Mouse (Mus musculus) C2C12 (cell line): ENCODE measurements around the gene Sema3a. TPM values are rescaled to one million over a fixed set of nuclear protein-coding genes. Genes with fewer than 3 reads are reported as not detected.
A peak's percentile ranks its signal among the peaks of the same experiment; 100 is the strongest.

Experiments used
- H3K27me3 ChIP-seq: one replicate; pipeline ENCODE4 v1.6.1; 2011; ENCODE audit not compliant: control insufficient read depth, insufficient read depth, insufficient read length
- H3K36me3 ChIP-seq: one replicate; pipeline ENCODE4 v1.6.1; 2011; ENCODE audit not compliant: control insufficient read depth, insufficient read depth
- H3K4me3 ChIP-seq: one replicate; pipeline ENCODE4 v1.5.1; 2011; ENCODE audit warnings: mild to moderate bottlenecking, control low read depth; ENCODE audit not compliant: poor library complexity, insufficient read depth, severe bottlenecking
- H3K79me2 ChIP-seq: one replicate; pipeline ENCODE4 v1.6.1; 2011; ENCODE audit not compliant: control insufficient read depth, insufficient read depth
- H3K79me3 ChIP-seq: one replicate; pipeline ENCODE4 v1.6.1; 2011; ENCODE audit warnings: low read depth, control low read depth
- H3ac ChIP-seq: one replicate; pipeline ENCODE3; 2011; ENCODE audit warnings: low read depth; ENCODE audit not compliant: control insufficient read depth, insufficient read length
- CEBPB ChIP-seq: IDR thresholded peaks from one replicate; pipeline ENCODE4 v1.6.1; 2011; ENCODE audit warnings: low read depth, mild to moderate bottlenecking, control low read depth, moderate library complexity
- CTCF ChIP-seq: IDR thresholded peaks from one replicate; pipeline ENCODE4 v1.5.1; 2011; ENCODE audit not compliant: control insufficient read depth, insufficient read depth, insufficient read length
- FOSL1 ChIP-seq: IDR thresholded peaks from one replicate; pipeline ENCODE4 v1.8.0; 2011; ENCODE audit warnings: mild to moderate bottlenecking, low read length; ENCODE audit not compliant: poor library complexity, insufficient read depth, severe bottlenecking
- MAX ChIP-seq: IDR thresholded peaks from one replicate; pipeline ENCODE4 v1.6.1; 2011; ENCODE audit warnings: mild to moderate bottlenecking, control low read depth
- MYOD1 ChIP-seq: IDR thresholded peaks from one replicate; pipeline ENCODE4 v1.6.1; 2011; ENCODE audit warnings: low read depth; ENCODE audit not compliant: control insufficient read depth, insufficient read length
- MYOG ChIP-seq: IDR thresholded peaks from one replicate; pipeline ENCODE4 v1.6.1; 2011; ENCODE audit not compliant: control insufficient read depth, insufficient read length; ENCODE audit errors: extremely low read depth
- USF1 ChIP-seq: IDR thresholded peaks from one replicate; pipeline ENCODE4 v1.6.1; 2011; ENCODE audit warnings: low read depth, mild to moderate bottlenecking, control low read depth, moderate library complexity
- long read RNA-seq, 2 experiments: library from polyadenylated mRNA; unstranded; transcript quantifications; one replicate each; pipeline ENCODE4 v2.0.0; 2019 to 2020
- polyA plus RNA-seq: library from polyadenylated mRNA; unstranded; fragments of >200 nt; fragmentation: generic; extraction: Trizol; gene quantifications from one replicate; pipeline ENCODE4 v1.2.1, GENCODE M21; 2012; ENCODE audit warnings: missing spikeins

Gene Sema3a
- polyA plus RNA-seq = 11.1 TPM
- long read RNA-seq, experiment 1, full-length matches to known transcripts = 9 of 15 reads
- long read RNA-seq, experiment 1, partial matches to known transcripts = 4 of 15 reads
- long read RNA-seq, experiment 1, other reads (novel, unspliced or antisense) = 2 of 15 reads
- long read RNA-seq, experiment 2, full-length matches to known transcripts = 195 of 284 reads
- long read RNA-seq, experiment 2, partial matches to known transcripts = 7 of 284 reads
- long read RNA-seq, experiment 2, other reads (novel, unspliced or antisense) = 82 of 284 reads

DNA sequence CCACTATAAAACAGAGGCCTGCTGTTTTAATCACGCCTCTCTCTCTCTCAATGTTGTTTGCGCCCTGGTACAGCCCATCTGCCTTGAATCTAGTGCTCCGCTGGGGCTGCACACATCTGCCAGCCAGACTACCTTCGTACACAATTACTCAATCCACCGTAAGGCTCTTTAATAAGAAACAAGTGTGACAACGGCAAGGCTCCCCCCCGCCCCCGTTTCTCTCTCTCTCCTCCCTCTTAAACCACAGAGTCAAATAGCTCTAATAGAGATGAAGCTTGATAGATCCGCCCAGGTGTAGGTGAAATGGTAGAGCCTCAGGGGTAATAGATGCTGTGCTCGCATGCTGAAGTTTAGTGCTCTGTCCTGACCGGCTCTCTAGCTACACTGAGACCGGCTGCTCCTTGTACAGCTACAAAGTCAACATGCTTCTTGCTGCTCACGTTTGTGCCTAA is at the start of gene Sema3a:
Gene Sema3a, plus strand, starts transcription at position 174 of the 452 bp plus-strand sequence.
- Histone ChIP-seq H3K27me3 (no peaks in the 10 kb centered on the region), H3ac (no peak within 1 kb of the TSS), H3K4me3 (no peak within 1 kb of the TSS), H3K79me3 (no peaks in the 10 kb centered on the region), H3K79me2 (no peaks in the 10 kb centered on the region), H3K36me3 (no peaks in the 10 kb centered on the region)
- TF ChIP-seq USF1 = no peak
- no peak for TF ChIP-seq MYOD1
- TF ChIP-seq FOSL1 = no peak
- TF ChIP-seq MYOG = no peak
- TF ChIP-seq MAX = no peak
- TF ChIP-seq CTCF = no peak
- TF ChIP-seq CEBPB = no peak

DNA sequence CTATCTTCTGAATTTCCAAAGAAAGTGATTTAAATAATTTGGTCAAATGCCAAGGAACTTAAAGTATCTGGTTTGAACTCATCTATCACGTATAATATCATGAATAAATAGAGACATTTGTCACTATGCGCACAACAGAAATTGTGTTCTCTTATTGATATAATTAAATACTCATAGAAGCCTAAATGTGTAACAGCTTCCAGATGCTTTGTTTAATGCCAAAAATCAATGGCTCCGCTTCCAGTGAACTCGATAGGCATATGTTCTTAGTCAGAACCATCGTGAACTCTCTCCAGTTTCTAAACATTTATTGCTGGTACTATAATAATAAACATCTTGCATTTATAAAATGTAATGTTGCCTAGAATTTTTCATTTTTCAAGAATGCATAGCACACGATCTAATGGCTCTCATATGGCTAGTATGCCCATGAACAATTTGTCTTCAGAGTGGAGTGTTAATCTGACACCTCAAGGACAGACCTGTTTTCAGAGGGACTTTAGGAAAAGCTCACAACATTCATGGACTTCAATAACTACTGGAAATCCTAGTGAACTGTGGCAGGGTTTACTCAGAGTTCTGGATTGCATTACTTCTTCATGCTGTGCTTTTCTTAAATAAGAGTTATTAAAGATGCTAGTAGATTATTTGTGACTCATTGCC is 40.3 kb upstream of the Sema3a start:
- no peak overlapping the region for H3ac ChIP-seq
- no peak for TF ChIP-seq CTCF
- no peaks in the 10 kb centered on the region for H3K79me2 ChIP-seq
- H3K4me3 ChIP-seq = no peak overlapping the region
- no peaks in the 10 kb centered on the region for H3K27me3 ChIP-seq
- no peaks in the 10 kb centered on the region for H3K79me3 ChIP-seq
- H3K36me3 ChIP-seq = no peaks in the 10 kb centered on the region

DNA sequence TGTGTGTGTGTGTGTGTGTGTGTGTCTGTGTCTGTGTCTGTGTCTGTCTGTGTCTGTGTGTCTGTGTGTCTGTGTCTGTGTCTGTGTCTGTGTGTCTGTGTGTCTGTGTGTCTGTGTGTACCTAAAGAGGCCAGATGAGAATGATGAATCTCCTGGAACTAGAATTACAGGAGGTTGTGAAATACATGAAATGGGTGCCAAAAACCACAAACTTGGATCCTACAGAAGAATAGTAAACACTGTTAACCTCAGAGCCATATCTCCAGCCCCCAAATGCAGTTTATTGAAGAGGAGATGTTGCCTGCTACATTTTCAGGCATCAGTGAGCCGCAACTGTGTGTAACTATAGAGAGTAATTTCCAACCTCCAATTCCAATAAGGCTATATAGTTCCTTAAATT is 34.8 kb upstream of the Sema3a start:
- TF ChIP-seq MYOD1 (no peak), MAX (no peak), FOSL1 (no peak), USF1 (no peak), CTCF (no peak), CEBPB (peak; percentile 89)
- H3K79me3 ChIP-seq = no peaks in the 10 kb centered on the region
- H3ac ChIP-seq = no peak overlapping the region
- no peaks in the 10 kb centered on the region for H3K79me2 ChIP-seq
- no peaks in the 10 kb centered on the region for H3K36me3 ChIP-seq
- no peaks in the 10 kb centered on the region for H3K27me3 ChIP-seq
- no peak overlapping the region for H3K4me3 ChIP-seq

DNA sequence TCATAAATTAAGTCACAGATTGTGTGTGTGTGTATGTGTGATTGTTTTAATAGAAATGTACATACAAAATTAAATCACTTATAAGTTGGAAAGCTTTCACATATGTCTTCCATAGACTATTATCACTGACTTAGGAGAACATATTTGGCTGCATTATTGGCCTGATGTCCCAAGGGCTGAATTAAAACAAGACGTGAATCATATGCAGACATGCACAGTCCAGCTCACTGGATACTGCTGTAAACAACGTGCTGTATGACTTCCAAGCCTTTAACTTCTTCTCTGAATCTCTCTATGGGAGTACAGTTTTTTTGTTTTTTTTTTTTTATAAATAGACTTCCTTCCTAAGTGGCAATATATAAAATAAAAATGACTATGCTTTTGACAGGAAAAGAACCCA is 15.7 kb upstream of the Sema3a start:
- H3K79me3 ChIP-seq = no peaks in the 10 kb centered on the region
- no peaks in the 10 kb centered on the region for H3K79me2 ChIP-seq
- no peak overlapping the region for H3K4me3 ChIP-seq
- TF ChIP-seq MYOD1 = no peak
- no peak for TF ChIP-seq MAX
- TF ChIP-seq FOSL1 = no peak
- TF ChIP-seq CEBPB = no peak
- no peak for TF ChIP-seq CTCF
- TF ChIP-seq USF1 = no peak
- no peak for TF ChIP-seq MYOG
- H3K27me3 ChIP-seq = no peaks in the 10 kb centered on the region
- H3ac ChIP-seq = no peak overlapping the region
- no peaks in the 10 kb centered on the region for H3K36me3 ChIP-seq

DNA sequence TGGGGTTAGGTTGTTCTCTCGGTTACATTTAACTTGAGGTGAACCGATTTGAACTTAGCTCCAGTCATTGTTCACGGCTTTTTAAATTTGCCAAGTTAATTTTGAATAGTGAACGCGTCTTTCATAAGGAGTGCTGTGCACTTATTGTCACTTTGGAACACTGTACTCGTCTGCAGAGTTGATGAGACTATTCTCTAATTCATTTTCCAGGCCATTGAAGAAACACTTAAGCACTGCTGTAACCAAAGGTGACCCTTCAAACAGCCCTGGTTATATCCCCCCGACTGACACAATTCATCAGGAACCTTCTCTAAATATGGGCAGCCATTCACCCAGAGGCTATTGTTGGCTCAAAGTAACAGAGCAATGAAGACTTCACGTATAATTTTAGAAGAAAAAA is 8.0 kb upstream of the Sema3a start:
- H3K79me3 ChIP-seq = no peaks in the 10 kb centered on the region
- H3K4me3 ChIP-seq = no peak overlapping the region
- no peaks in the 10 kb centered on the region for H3K36me3 ChIP-seq
- H3ac ChIP-seq = no peak overlapping the region
- H3K27me3 ChIP-seq = no peaks in the 10 kb centered on the region
- no peak for TF ChIP-seq USF1
- TF ChIP-seq CEBPB = no peak
- no peak for TF ChIP-seq MYOG
- no peak for TF ChIP-seq MAX
- no peak for TF ChIP-seq MYOD1
- no peak for TF ChIP-seq FOSL1
- TF ChIP-seq CTCF = no peak
- H3K79me2 ChIP-seq = no peaks in the 10 kb centered on the region

DNA sequence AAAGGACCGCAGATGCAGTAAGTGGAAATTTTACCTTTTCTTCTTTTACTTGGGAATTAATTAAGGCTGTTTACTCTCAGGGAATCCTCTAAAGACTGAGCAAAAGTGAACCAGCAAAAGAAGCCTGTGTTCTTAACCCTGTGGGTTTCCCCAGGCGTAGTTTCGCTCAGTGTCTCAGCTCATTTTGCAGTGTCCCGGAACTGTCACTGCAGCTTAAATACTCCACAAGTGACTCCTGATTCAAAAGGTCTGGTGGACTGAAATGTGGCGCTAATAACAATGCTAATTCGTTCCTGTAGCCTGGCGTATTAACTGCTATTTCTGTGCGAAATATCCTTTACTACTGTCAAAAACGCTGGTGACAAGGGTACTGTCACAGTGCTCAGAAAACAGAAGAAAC is 543 bp downstream of the Sema3a start:
- no peaks in the 10 kb centered on the region for H3K79me3 ChIP-seq
- TF ChIP-seq CTCF (no peak), CEBPB (no peak), FOSL1 (no peak), MYOD1 (no peak), MAX (no peak), USF1 (no peak), MYOG (no peak)
- no peaks in the 10 kb centered on the region for H3K79me2 ChIP-seq
- H3ac ChIP-seq = no peak overlapping the region
- no peaks in the 10 kb centered on the region for H3K36me3 ChIP-seq
- no peak overlapping the region for H3K4me3 ChIP-seq
- H3K27me3 ChIP-seq = no peaks in the 10 kb centered on the region
